Mouse (Mus musculus) urinary bladder, postnatal 14 days (tissue): ENCODE data around the gene Wdr61.

Experiments
- DNase-seq: peaks from one replicate; pipeline ENCODE4 v3.0.0; 2021; ENCODE audit warnings: low spot score

Gene Wdr61

GRCm38 (mm10) chr9:54733921-54734638 is at the start of gene Wdr61:
Wdr61 (minus strand) TSS chr9:54734519.
- DNase-seq: peak; percentile 99

- no peak for DNase-seq
Observed at GRCm38 (mm10) chr9:54784003-54784402, 49.7 kb upstream of the Wdr61 start.

- DNase-seq: no peak
Observed at GRCm38 (mm10) chr9:54782504-54782903, 48.2 kb upstream of the Wdr61 start.

GRCm38 (mm10) chr9:54779280-54779679 is 45.0 kb upstream of the Wdr61 start:
- DNase-seq: no peak

DNA sequence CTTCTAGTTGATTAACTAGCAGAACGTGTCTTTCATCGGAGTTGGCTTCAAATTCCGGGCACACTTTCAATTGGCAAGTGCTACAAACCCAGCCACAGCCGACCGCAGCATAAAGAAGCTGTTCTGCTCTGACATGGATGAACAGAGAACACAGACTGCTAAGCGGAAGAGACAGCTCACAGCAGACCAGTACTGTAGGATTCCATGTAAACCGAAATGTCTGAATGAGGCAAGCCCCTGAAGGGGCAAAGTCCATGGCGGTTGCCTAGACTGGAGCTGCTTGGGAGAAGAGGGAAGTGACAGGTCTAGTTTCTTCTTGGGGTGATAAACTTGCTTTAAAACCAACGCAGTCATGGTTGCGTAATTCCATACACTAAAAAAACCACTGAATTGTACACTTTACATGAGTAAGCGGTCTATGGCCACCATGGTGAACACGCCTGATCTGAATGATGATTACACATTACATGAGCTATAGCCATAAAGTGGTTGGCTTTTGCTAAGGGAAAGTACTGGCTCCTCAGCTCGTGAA is 42.2 kb upstream of the Wdr61 start:
- no peak for DNase-seq

- DNase-seq: no peak
Observed at GRCm38 (mm10) chr9:54770140-54770780, 35.9 kb upstream of the Wdr61 start.

GRCm38 (mm10) chr9:54765336-54766085 is 31.2 kb upstream of the Wdr61 start:
- DNase-seq: no peak

DNA sequence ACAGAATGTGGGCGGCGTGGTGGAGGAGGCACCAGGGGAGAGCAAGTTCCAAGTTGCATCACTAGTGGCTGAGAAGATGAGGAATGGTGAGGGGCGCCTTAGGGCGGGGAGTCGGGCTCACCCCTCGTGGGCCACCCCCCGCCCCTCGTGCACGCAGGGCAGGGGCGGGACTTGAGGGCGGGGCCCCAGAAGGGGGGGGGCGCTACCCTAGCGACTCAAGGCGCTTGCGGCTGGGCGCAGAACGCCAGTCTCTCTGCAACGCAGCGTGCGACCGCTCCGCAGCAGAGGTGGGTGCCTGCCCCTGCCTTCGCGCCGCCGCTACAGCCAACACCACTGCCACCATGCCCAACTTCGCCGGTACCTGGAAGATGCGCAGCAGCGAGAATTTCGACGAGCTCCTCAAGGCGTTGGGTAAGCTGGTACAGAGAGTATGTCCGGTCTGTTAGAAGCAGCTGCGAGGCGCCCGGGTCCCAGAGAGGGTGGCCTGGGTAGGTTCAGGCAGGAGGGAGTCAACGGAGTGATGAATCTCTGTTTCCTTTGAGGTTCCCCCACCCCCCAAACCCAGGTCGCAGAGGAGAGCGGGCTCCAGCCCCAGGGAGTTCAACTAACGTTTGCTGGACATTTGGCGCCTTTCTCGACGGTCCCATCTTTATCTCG is 30.4 kb upstream of the Wdr61 start, which contains the start of gene Crabp1:
TSS of gene Crabp1 (plus strand) at position 188 of the 657 bp plus-strand sequence.
- DNase-seq: no peak

DNA sequence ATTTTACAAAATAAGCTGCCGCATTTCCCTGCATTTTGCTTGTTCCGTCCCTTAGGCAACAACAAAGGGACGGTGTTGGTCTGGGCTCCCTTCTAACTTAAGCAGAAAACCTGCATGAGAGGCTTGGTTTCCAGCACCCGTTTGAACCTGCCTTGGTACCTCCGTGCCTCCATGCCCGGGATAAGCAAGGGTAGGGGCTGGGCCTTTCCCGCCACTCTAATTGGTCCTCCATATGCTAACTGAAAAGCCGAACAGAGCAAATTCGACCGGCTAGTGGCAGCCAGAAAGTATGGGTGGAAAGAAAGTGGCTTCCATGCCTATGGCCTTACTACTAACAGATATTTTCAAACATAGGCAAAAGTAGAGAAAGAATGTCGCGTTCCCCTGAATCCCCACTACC is 29.8 kb upstream of the Wdr61 start:
- DNase-seq: no peak

GRCm38 (mm10) chr9:54759592-54759991 is 25.3 kb upstream of the Wdr61 start:
- no peak for DNase-seq

DNA sequence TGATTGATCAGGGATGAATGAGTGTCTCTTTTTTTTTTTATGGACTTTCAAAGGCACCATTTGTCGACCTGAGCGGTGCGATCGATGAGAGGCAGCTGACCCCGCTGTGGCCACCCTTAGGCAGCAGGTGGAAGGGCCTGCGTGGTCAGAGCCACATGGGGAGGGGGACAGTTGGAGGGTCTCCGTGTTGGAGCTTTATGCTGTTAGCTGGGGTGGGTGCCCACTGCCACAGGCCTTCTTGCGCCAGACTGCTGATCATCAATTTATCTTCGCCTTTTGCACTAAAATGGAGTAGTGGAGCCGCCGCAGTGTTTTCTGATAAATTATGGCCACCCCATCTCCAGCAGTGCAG is 18.6 kb upstream of the Wdr61 start:
- DNase-seq: no peak

DNA sequence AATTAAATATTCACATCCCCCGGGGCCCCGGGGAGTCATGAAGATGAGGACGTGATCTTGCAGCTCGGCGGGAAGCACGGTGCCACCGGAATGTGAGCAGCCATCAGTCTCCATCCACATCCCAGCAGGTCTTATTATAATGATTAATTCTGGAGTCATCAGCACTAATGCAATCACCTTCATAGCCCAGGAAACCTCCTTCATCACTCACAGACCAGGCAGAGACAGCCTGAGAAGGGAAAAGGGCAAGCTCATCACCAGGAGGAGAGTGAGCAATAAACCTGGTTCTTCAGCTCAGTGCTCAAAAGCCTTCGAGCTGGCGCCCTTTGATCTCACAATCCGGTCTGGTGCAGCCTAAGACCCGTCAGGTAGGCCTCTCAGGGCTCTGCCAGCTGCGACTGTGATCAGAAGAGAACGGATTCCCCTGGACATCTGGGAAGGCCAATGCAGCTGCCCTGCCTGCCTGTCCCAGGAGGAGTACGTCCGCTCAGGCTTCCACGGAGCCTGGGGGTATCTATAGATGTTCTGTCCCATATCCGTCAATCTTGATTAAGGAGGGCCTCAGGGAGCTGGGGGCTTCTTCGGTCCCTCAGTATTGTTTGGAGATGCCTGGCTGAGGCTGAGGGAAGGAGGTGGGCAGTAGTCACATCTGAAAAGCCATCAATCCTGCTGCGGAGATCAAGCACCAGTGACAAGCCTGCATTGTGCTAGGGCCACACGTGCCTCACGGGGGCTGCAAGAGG is 18.1 kb upstream of the Wdr61 start:
- DNase-seq: no peak

GRCm38 (mm10) chr9:54751684-54752083 is 17.4 kb upstream of the Wdr61 start:
- no peak for DNase-seq

DNA sequence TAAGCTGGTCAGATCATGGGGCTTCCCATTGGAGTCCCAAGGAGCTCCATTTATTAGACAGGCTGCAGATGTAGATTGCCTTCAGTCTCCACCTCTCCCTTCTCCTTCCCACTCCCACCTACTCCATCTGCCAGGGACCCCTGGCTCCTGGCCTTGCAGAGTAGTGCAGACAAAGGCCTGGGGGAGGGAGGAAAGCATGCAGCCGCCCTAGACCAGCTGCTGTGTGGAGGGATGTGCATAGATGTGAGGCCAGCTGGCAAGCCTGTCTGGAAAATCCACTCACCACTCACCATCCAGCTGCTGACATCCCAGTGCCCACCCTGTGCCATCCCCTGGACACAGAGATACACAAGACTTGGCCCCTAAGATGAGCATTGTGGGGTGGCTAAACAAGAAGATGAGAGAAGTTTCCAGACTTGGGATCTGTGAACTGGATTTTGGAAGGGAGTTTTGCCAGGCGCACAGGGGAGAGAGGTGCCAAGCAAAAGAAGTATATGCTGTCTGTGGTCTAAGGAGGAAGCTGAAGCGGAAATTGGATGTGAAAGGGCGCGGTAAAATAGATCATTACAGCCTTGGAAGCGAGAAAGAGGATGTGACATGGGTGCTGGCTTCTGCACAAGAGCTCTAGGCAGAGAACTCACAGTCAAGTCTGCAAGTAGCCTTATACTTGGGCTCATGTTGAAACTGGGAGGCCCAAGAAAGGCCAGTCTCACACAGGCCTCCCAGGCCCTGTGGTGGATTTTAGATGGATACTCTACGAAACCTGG is 16.1 kb upstream of the Wdr61 start:
- DNase-seq: no peak

DNA sequence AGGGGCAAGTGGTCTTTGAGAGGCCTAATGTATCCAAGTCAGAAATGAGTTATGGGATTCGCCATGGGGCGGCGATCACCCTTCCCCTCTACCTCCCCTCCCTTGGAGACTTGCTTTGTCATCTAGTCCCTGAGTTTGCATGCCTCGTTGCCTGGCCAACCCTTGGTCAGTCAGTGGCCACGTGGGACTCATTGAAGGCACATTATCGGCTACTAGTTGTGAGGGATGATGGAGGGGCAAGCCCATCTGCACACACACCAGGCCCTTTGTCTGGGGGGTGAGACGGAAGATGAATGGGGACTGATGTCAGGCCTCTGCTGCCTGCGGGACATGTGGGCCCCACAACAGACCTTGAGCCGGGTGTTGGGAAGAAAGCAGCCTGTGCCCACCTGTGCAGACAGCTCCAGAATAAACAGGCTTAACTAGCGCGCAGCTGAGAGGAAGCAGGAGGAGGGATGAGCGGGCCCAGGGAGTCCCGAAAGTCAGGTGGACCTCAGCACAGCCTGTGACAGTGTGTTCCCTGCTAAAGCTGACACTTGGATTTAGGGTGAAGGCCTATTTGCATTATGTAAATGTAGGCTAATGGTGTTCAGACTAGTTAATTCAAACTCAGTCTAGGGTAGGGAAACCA is 11.5 kb upstream of the Wdr61 start:
- DNase-seq: no peak

DNA sequence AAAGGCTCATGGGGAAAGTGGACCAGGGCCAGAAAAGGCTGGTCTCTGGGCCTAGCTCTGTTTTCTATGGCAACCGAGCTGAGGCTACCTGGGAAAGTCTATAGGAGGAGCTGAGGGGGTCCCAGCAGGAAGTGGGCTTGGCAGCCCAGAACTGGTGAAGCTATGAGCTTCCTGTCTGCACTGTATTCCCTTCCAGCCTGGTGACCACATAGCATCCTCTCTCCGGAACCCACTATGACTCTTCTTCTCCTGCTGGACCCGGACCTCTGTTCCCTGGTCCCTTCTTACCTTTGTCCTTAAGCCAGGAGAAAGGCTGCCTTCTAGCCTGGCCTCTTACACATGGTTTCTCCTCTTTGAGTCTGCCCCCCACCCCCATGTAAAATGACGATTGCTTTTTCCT is 9.6 kb upstream of the Wdr61 start:
- no peak for DNase-seq

DNA sequence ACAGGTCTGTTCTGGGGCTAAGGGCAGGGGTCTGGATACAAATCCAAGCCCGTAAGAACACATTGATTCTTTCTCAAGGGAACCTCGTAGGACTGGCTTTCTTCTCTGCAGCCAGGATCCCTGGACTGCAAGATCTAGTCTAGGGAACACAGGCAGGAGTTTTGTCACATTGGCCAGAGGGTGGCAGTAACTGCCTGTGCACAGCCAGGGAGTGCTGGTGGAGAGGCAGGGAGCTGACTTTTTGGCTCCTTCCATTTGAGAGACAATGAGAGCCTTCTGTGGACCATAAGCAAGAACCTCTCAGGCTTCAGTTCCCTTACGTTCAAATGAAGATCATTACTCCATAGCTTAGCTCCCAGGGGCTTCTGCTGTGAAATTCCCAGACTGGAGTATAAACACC is 4.1 kb upstream of the Wdr61 start:
- peak; percentile 61 for DNase-seq

DNA sequence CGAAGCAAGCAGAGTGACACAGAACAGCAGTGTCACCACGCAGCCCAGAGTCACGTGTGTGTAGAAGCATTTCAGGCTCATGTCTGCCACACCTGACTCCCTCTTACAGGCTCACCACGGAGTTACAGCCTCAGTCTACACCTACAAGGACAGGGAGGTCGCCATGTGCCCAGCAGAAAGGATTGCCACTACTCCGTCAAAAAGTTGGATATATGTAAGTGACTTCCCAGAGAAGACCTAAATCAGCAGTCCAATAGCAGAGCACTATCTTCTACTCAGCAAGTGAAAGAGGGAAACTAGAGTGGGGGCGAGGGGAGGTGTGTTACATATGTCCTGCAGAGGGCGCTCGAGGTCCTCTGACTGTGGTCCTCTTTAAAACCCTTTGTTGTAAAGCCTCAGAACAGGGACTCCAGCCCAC is 2.0 kb upstream of the Wdr61 start:
- peak; percentile 36 for DNase-seq

- DNase-seq: no peak
Observed at GRCm38 (mm10) chr9:54734639-54735252, 427 bp upstream of the Wdr61 start.

- DNase-seq: no peak
Observed at GRCm38 (mm10) chr9:54732122-54732521, 2.2 kb downstream of the Wdr61 start.
